Mouse (Mus musculus) heart, embryonic 14.5 days (tissue): ENCODE data around the gene Nicn1. TPM values are rescaled to one million over a fixed set of nuclear protein-coding genes. Genes with fewer than 3 reads are reported as not detected.
"Not testable (repeated sequence)": the region's sequence is repeated elsewhere in the genome, so short reads cannot be mapped to it uniquely, and the experiment has no call there.

Experiments
- ATAC-seq: fragments of 200-750 bp; cut with Nextera tagmentation; 2 replicates; pipeline ENCODE4 v1.8.0; 2017; ENCODE audit warnings: low read depth, moderate TSS enrichment; ENCODE audit not compliant: insufficient number of reproducible peaks, insufficient read depth, low FRiP score
- H3K27ac ChIP-seq, 2 experiments: fragments of 200-500 bp in 1 of 2; fragments of 300-500 bp in 1 of 2; sonication (generic) in 1 of 2; replicated peaks in 1 of 2; 2 replicates each; pipeline ENCODE4 v1.5.1; 2012 to 2014; ENCODE audit warnings: low read depth in 2 of 2, low read length in 2 of 2, control low read depth in 1 of 2, mild to moderate bottlenecking in 1 of 2, mixed read lengths in 1 of 2; ENCODE audit not compliant: control insufficient read depth in 1 of 2, insufficient read depth in 1 of 2
- H3K27me3 ChIP-seq: fragments of 300-500 bp; sonication (generic); 2 replicates; pipeline ENCODE4 v1.6.1; 2014; ENCODE audit warnings: mild to moderate bottlenecking, low read length, control low read depth; ENCODE audit not compliant: control insufficient read depth, insufficient read depth
- H3K36me3 ChIP-seq: fragments of 300-500 bp; sonication (generic); 2 replicates; pipeline ENCODE4 v1.6.1; 2014; ENCODE audit warnings: mild to moderate bottlenecking, control low read depth, low read length, mixed read lengths; ENCODE audit not compliant: control insufficient read depth, insufficient read depth
- H3K4me1 ChIP-seq, 2 experiments: fragments of 200-500 bp in 1 of 2; fragments of 300-500 bp in 1 of 2; sonication (generic) in 1 of 2; 2 replicates each; pipeline ENCODE4 v1.6.1; 2012 to 2014; ENCODE audit warnings: low read length in 2 of 2, control low read depth in 1 of 2, mixed read lengths in 1 of 2; ENCODE audit not compliant: control insufficient read depth in 2 of 2, insufficient read depth in 2 of 2
- H3K4me2 ChIP-seq: fragments of 300-500 bp; sonication (generic); 2 replicates; pipeline ENCODE4 v1.6.1; 2014; ENCODE audit warnings: mild to moderate bottlenecking, low read length
- H3K4me3 ChIP-seq, 2 experiments: fragments of 200-500 bp in 1 of 2; fragments of 300-500 bp in 1 of 2; sonication (generic) in 1 of 2; 2 replicates each; pipeline ENCODE4 v1.5.1; 2012 to 2014; ENCODE audit warnings: low read length in 2 of 2, mild to moderate bottlenecking in 2 of 2, control low read depth in 1 of 2, low read depth in 1 of 2, moderate library complexity in 1 of 2; ENCODE audit not compliant: control insufficient read depth in 1 of 2, insufficient read depth in 1 of 2
- H3K9ac ChIP-seq: fragments of 300-500 bp; sonication (generic); 2 replicates; pipeline ENCODE4 v1.6.1; 2014; ENCODE audit warnings: mild to moderate bottlenecking, low read length
- H3K9me3 ChIP-seq: fragments of 300-500 bp; sonication (generic); 2 replicates; pipeline ENCODE4 v1.6.1; 2016; ENCODE audit warnings: low read length, control low read depth; ENCODE audit not compliant: control insufficient read depth
- WGBS: fragments of 180-500 bp; shearing (Covaris S2); extraction: QIAGEN DNeasy Blood & Tissue Kit; methylation state at CpG from one replicate; pipeline ENCODE4 v1.1.7; 2014; 5-methylcytosine and 5-hydroxymethylcytosine counted together
- polyA plus RNA-seq: library from polyadenylated mRNA; unstranded; fragments of >200 nt; fragmentation: Nextera tagmentation; extraction: Ambion mirVana; gene quantifications from 2 replicates; pipeline ENCODE4 v1.2.1, GENCODE M21; 2014

Nicn1 gene
- polyA plus RNA-seq, 1 experiment from 2014 or later = 29.1 TPM

- H3K4me1 ChIP-seq = peaks cover 24 to 38% of the 10 kb centered on the region in 2 experiments
- not testable (repeated sequence) for H3K9me3 ChIP-seq, H3K9ac ChIP-seq, ATAC-seq, H3K36me3 ChIP-seq, H3K4me3 ChIP-seq, H3K4me2 ChIP-seq, H3K27ac ChIP-seq, H3K27me3 ChIP-seq
- 59% methylated on average over 6 of the region's 7 CpGs for WGBS
Measured at GRCm38 (mm10) chr9:108268701-108269100, 21.5 kb upstream of the Nicn1 start.

- peaks cover 26 to 32% of the 10 kb centered on the region in 2 experiments for H3K4me1 ChIP-seq
- H3K4me3 ChIP-seq = no peak overlapping the region
- no peak overlapping the region; the same call in 1 of the 2 replicates for H3K9ac ChIP-seq
- 28% methylated on average over 2 of the region's 2 CpGs for WGBS
- no peak overlapping the region for H3K27ac ChIP-seq
- no peak for ATAC-seq
- no peaks in the 10 kb centered on the region for H3K36me3 ChIP-seq
- H3K4me2 ChIP-seq = no peak overlapping the region
- no peaks in the 10 kb centered on the region for H3K9me3 ChIP-seq
- H3K27me3 ChIP-seq = no peaks in the 10 kb centered on the region
Measured at GRCm38 (mm10) chr9:108271941-108272340, 18.3 kb upstream of the Nicn1 start.

- no peaks in the 10 kb centered on the region for H3K9me3 ChIP-seq
- H3K27me3 ChIP-seq = no peaks in the 10 kb centered on the region
- H3K36me3 ChIP-seq = no peaks in the 10 kb centered on the region
- no peak overlapping the region for H3K4me3 ChIP-seq
- H3K4me1 ChIP-seq = peaks cover 22 to 27% of the 10 kb centered on the region in 2 experiments
- no peak overlapping the region for H3K4me2 ChIP-seq
- no peak overlapping the region for H3K27ac ChIP-seq
- WGBS = 45% methylated on average over 5 of the region's 5 CpGs
- H3K9ac ChIP-seq = no peak overlapping the region
- no peak for ATAC-seq
Measured at GRCm38 (mm10) chr9:108272691-108273090, 17.5 kb upstream of the Nicn1 start.

GRCm38 (mm10) chr9:108273485-108273884 is 16.7 kb upstream of the Nicn1 start:
- ATAC-seq = no peak
- WGBS = 84% methylated on average over 4 of the region's 4 CpGs
- H3K36me3 ChIP-seq = no peaks in the 10 kb centered on the region
- H3K27me3 ChIP-seq = no peaks in the 10 kb centered on the region
- no peak overlapping the region for H3K27ac ChIP-seq
- no peaks in the 10 kb centered on the region for H3K9me3 ChIP-seq
- no peak overlapping the region for H3K4me3 ChIP-seq
- H3K4me1 ChIP-seq = peaks cover 18 to 21% of the 10 kb centered on the region in 2 experiments
- no peak overlapping the region for H3K4me2 ChIP-seq
- H3K9ac ChIP-seq = no peak overlapping the region

- Histone ChIP-seq H3K4me1 (peaks cover 15 to 19% of the 10 kb centered on the region in 2 experiments), H3K9me3 (no peaks in the 10 kb centered on the region), H3K27ac (peak overlapping the region in 1 of 2 experiments; percentile 42; a peak in 1 of 4 replicates), H3K9ac (no peak overlapping the region), H3K4me3 (no peak overlapping the region), H3K36me3 (no peaks in the 10 kb centered on the region), H3K4me2 (no peak overlapping the region), H3K27me3 (no peaks in the 10 kb centered on the region)
- 67% methylated on average over 5 of the region's 5 CpGs for WGBS
- no peak for ATAC-seq
Measured at GRCm38 (mm10) chr9:108274476-108275330, 15.5 kb upstream of the Nicn1 start.

GRCm38 (mm10) chr9:108275331-108275659 is 14.9 kb upstream of the Nicn1 start:
- H3K27ac ChIP-seq = peak overlapping the region in 1 of 2 experiments; percentile 42; a peak in 1 of 4 replicates
- no peaks in the 10 kb centered on the region for H3K9me3 ChIP-seq
- H3K27me3 ChIP-seq = no peaks in the 10 kb centered on the region
- H3K9ac ChIP-seq = no peak overlapping the region
- 17% methylated on average over 6 of the region's 6 CpGs for WGBS
- H3K4me2 ChIP-seq = no peak overlapping the region
- peaks cover 15 to 19% of the 10 kb centered on the region in 2 experiments for H3K4me1 ChIP-seq
- no peak for ATAC-seq
- H3K4me3 ChIP-seq = no peak overlapping the region
- H3K36me3 ChIP-seq = no peaks in the 10 kb centered on the region

- Histone ChIP-seq H3K36me3 (no peaks in the 10 kb centered on the region), H3K27me3 (no peaks in the 10 kb centered on the region), H3K4me2 (no peak overlapping the region), H3K9ac (no peak overlapping the region), H3K27ac (no peak overlapping the region), H3K4me1 (peaks cover 11 to 19% of the 10 kb centered on the region in 2 experiments), H3K9me3 (no peaks in the 10 kb centered on the region), H3K4me3 (no peak overlapping the region)
- WGBS = 71% methylated on average over 10 of the region's 10 CpGs
- ATAC-seq = no peak
Measured at GRCm38 (mm10) chr9:108278697-108279450, 11.4 kb upstream of the Nicn1 start.
